Mouse (Mus musculus) liver, adult (tissue): ENCODE measurements around the gene Selenop.

Experiments used
- GATA4 ChIP-seq: IDR thresholded peaks from 2 replicates; pipeline ENCODE4 v1.6.1; 2014; ENCODE audit warnings: mild to moderate bottlenecking, low read length; ENCODE audit not compliant: insufficient replicate concordance

Selenop gene

DNA sequence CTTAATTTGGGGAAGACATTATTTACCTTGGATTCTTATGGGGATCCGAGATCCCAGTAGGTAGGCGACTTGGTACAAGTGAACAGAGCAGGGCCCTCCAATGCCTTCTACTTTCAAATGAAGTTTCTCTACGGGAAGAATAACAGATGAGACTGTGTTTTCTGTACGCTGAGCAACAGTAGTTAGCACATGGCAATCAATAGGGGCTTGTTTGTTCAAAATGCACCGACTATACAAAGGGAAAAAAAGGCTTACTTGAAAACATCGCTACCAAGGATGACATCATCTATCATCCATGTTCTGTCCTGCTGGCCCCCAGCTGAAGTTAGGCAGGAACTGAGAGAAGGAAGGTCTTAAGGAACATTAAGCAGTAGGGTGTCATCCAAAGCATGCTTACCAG, at the start of gene Selenop:
Gene Selenop, plus strand, starts transcription at position 301 of the 400 bp plus-strand sequence.
- TF ChIP-seq GATA4 = no peak

DNA sequence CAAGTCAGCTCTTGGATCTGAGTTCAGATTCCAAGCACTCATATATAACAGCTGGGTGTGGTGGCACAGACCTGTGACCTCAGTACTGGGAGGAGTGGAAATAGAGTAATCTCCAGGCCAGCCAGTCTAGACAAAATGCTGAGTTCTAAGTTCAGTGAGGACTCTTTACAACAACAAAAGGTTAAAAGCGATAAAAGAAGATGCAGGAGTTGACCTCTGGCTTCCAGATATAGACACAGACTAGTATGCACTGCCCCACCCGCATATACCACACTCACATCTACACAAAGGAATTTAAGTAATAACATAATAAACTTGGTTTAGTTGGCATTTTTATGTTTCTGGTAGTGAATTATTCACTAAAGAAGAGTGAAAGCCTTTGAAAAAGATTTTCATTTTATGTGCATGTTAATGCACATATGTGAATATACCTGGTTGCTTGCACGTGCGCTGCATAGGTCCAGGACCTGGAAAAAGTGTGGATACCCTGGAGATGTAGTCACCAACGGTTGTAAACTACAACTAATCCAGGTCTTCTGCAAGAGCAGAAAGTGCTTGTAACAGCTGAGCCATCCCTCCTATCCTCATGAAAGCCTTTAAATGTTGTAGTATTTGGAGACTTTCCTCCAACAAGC, 45.4 kb upstream of the Selenop start:
- no peak for TF ChIP-seq GATA4

DNA sequence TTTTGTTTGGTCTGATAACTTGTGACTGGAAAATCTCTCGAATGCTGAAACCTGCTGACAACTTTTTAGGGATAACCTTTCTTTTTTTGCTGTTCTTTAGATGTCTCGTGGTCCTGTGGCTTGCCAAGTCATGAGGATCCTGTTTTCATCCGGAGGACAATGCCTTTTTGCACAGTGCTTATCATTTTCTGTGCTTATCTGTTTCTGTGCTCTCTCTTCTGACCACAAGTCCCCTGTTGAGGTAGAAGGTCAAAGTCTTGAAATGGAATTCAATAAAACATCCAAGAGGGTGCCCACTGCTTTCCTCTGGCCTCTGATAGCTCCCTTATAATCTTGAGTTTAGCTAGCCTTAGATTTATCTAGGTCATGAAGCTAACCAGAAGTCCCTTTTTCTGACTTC, 41.8 kb upstream of the Selenop start:
- peak; percentile 95 for TF ChIP-seq GATA4

DNA sequence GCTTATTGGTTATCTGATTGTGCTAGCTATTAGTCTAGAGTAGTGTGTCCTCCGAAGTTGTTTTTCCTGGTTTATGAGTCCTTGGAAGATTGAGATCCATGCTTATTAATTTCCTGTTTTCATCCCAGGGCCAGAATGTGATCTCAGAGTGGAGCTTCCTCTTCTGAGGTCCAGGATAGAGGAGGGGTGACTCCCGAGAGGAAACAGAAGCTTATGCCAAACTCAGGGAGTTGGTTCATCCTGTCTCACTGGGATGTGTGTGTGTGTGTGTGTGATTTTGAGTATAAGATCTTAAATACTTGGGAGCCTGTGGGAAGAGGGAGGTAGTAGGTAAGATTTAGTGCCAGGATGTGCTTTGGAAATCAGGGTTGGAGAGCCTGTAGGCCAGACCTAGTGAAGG, 40.2 kb upstream of the Selenop start:
- TF ChIP-seq GATA4 = peak; percentile 87

DNA sequence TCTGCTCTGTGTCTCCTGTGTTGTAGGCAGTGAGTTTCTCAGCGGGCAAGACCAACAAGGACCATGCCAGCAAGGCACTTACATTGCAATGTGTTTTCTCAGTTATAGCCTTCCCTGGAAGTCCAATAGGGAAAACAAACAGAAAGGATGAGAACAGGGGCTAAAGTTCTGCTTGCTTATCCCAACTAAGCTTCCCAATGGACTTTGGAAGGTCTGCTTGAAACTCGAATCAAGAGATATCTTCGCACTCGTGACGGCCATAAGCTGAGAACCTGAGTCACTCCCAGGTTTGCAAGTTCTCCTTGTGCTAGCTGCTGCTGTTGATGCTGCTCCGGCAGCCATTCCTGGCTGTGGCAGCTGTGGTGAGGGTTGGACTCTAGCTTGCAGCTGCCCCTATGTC, 39.4 kb upstream of the Selenop start:
- peak; percentile 18; the same call in 1 of the 2 replicates for TF ChIP-seq GATA4

DNA sequence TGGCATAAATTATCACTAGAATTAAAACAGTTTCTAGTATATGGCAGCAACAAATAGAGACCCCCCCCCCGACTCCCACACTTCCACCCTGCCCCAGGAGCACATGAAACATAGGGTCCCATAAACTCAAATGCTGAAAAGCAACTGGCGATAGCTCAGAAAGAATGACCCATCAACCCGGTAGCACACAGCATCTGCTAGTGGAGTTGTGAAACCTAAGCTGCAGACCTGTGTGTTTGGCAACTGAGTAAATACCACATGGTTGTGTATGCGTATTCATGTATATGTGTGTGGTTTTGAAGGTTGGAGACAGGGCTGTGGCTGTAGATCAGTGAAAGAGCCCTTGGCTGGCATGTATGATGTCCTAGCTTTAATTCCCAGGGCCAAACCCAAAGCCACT, 37.3 kb upstream of the Selenop start:
- TF ChIP-seq GATA4 = no peak

DNA sequence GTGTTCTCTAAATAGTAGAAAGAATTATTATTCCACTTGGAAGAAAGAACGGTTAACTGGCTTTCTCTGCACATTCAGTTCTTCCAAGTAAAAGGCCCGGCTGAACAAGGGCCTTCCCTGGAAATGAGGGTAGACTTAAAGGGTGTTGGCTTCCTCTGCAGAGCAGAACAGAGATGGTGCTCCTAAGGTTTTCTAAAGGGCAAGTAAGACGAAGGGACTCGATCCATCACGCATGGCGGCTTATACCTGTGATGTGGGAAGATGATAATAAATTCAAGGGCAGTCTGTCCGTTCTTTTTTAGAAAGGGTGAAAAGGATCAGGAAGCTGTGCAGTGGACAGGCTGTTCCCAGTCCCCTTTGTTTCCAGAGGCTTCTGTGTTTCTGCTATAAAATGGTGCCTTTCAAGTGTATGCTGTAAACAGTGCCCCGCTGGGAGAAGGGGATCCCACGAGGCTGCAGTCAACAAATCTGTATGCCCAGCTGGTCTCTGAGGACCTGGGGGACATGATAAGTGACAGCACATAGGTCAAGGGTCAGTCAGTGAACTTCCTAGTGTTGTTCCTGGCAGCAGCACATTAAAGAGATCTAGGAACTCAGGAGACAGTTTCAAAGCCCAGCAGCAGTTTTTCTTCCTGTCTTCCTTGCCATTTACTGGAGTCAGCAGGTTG, 36.0 kb upstream of the Selenop start:
- peak; percentile 94 for TF ChIP-seq GATA4

DNA sequence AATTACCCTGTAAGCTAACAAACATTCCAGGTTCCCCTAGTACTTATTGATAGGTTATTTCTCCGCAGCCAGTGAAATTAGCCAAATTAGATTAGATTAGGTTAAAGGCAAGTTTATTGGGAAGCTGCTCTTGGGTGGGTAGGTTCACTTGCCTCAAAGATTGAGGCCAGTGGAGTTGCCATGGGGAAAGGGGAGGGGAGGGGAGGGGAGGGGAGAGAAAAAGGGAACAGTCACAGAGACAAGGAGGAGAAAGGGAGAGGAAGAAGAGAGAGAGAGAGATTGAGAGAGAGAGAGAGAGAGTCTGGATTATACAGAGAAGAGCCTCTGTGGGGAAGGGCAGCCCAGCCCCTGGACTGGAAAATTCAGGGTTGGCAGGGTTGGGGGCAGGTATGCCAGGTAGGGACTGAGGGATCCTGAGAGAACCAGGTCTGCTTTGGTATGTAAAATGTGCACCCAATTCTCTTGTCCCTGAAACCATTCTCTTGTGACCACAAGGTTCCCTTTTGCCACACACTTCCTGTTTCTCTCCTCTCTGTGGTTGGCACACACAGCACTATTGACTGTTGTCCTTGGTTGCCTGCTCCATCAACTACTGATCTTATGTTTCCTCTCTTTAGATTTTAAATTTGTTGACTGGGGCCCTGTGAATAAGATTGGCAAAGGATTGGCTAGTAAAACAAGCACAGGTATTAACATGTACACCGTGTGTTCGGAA, 34.4 kb upstream of the Selenop start:
- TF ChIP-seq GATA4 = no peak

DNA sequence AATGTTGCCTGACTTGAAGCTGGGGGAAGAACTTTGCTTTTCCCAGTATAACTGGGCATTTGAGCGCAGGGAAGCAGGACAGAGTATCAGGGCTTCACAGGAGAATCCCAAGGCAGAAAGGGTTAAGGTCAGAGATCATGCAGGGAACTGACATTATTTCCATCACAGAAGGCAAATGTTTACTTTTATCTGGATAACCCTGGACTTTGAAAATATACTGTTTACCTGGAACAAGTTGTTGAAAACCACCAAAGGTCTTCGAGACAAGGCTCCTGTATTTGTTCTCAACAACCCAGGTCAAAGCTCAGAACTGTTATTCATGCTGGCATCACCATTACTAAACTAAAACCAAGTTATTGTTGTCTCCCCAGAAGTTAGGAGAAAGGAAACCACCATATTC, 32.0 kb upstream of the Selenop start:
- TF ChIP-seq GATA4 = no peak

DNA sequence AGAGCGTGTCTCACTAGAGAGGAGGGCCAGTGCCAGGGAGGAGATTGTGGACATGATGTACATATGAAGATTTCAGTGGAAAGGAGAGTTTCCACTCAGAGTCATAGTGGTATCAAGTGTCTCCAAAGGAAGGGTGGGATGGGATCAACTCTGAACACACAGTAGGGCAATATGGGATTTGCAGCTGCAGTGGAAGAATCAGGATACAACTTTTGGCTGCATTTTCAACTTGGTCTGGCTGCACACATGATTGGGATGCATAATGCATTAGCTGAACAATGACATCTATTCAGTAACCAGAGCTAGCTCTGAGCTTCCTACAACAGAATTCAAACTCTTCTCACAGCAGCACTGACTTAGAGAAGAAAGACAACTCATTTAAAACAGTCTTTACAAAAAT, 30.4 kb upstream of the Selenop start:
- TF ChIP-seq GATA4 = no peak

DNA sequence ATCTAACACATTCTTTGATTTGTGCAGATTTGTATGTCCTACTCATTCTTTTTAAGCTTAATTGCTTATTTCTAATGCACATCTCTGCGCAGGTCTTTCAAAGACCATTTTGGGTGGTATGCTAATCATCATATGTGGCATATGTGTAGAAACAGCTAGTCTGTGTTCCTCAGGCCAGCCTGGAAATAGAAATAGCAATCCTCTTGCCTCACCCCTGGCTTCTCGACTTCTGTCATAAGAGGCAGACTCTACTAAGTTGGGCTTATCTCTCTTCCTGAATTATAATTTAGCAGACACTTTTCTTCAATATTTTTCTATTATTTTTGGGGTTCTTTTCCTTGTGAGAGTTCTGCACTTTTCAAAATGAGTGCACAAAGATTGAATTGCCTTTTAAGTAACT, 17.7 kb upstream of the Selenop start:
- no peak for TF ChIP-seq GATA4

DNA sequence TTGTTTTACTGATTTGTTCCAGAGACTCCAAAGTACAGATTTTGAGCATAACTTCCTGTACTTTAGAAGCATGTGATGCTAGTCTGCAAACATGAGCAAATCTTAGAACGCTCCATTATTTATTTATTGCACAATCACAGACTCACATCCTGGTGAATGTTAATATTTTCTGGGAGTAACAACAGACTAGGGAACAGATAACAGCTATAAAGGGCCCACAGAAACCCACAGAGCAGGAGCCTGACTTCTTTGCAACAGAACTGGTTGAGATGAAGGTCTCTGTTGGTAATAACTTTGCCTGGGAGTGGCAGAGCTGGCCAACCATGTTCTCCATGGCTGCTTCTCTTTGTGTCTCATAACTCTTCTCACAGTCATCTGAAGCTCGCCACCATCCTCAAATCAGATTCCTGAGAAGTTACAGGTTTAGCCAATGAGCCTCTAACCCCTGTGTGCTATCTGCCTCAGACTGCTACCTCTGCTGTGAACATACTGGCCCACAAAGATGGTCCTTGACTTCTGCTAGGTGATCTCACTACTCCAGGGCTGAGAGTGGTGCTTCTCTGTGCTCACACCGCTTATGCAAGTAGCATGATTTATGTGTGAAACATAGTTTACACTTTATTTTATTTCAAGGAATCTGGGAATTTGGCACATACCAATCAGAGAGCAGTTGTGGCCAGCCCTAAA, 17.2 kb upstream of the Selenop start:
- TF ChIP-seq GATA4 = peak; percentile 91; the same call in 1 of the 2 replicates

DNA sequence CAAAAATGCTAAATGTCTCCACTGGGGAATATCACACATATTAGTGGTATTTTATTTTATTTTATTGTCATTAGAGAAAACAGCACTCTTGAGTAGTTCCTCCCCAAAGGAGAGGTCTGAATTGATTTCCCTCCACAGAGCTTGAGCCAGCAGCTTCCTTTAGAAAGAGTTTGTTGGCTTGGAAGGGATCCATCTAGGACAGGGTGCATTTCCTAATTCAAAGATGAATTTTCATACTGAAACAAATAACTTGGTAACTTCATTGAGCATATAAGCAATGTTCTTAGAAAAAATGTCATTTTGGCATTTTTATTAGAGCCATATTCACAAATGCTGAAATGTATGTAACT, 16.7 kb upstream of the Selenop start:
- no peak for TF ChIP-seq GATA4

DNA sequence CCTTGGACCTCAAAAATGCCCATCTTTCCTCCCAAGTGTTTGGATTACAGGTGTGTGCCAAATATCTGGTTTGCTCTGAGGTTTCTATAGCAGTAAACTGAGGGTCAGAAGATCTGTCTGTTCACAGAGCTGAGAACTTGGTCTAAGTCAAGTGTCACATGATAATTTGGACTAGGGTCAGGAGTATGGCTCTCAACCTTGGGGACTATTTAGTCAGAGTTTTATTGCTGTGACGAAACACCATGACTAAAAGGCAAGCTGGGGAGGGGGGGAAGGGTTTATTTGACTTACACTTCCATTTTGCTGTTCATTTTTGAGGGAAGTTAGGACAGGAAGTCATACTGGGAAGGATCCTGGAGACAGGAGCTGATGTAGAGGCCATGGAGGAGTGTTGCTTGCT, 9.3 kb upstream of the Selenop start:
- TF ChIP-seq GATA4 = no peak

DNA sequence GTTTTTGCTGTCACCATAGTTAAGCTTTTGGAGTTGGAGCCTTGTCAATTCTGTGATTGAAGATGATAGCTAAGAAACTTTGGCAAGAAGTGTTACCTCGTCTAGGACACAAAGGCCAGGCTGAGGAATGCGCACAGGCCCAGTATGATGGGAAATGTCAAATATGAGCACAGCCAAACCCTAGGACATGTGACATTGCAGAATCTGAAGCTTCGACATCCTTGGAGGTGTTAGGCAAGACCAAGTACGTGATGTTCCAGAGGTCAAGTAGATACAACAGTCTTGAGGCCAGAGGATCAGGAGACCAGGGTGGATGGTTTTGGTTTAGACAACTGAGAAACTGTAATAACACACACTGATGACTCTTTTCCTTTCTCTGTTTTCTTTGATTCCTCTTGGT, 8.0 kb upstream of the Selenop start:
- TF ChIP-seq GATA4 = no peak

DNA sequence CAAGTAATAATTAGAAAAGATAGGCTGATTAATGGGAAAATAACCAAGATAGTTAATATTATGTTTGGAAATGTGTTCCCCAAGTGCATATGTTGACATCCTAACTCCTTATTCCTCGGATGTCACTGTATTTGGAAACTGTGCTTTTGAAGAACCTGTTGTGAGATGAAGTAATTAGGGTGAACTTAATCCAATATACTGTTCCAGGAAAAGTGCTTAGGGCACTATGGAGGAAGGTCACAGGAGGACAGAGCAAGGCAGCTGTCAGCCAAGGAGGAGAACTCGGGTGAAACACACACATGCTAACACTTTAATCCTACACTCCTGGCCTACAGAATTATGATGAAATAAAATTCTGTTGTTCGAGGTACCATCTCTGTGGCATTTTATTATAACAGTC, 5.5 kb upstream of the Selenop start:
- no peak for TF ChIP-seq GATA4
